Mouse (Mus musculus) cerebellum, postnatal 10 days (tissue): ENCODE measurements around the gene H2-D1.
A peak's percentile ranks its signal among the peaks of the same experiment; 100 is the strongest.

Experiments used
- DNase-seq, 2 experiments: peaks; one replicate each; pipeline ENCODE4 v3.0.0; 2021; ENCODE audit warnings: mixed read lengths in 2 of 2

The H2-D1 gene

GRCm38 (mm10) chr17:35240384-35241304 lies 21.9 kb upstream of the H2-D1 start:
- no peak for DNase-seq

- DNase-seq = peak; percentile 96 to 98
These were observed 21.1 kb upstream of the H2-D1 start, which contains the start of gene Ddx39b for GRCm38 (mm10) chr17:35241305-35242014. Ddx39b (plus strand) TSS chr17:35241746.

GRCm38 (mm10) chr17:35242015-35242941 lies 20.3 kb upstream of the H2-D1 start:
- DNase-seq = peak; percentile 70 to 76

- DNase-seq = peak; percentile 89 to 90
These were observed 19.4 kb upstream of the H2-D1 start for GRCm38 (mm10) chr17:35243086-35243485.

- no peak for DNase-seq
These were observed 17.5 kb upstream of the H2-D1 start for GRCm38 (mm10) chr17:35244999-35245398.

GRCm38 (mm10) chr17:35245731-35246623 lies 16.6 kb upstream of the H2-D1 start:
- DNase-seq = peak in 1 of 2 experiments; percentile 59

GRCm38 (mm10) chr17:35247144-35247543 lies 15.4 kb upstream of the H2-D1 start:
- DNase-seq = no peak

GRCm38 (mm10) chr17:35248986-35249385 lies 13.5 kb upstream of the H2-D1 start:
- DNase-seq = peak in 1 of 2 experiments; percentile 12

GRCm38 (mm10) chr17:35249451-35250197 lies 12.9 kb upstream of the H2-D1 start:
- peak in 1 of 2 experiments; percentile 29 for DNase-seq

GRCm38 (mm10) chr17:35250348-35251120 lies 12.0 kb upstream of the H2-D1 start:
- DNase-seq = peak in 1 of 2 experiments; percentile 13

- no peak for DNase-seq
These were observed 11.3 kb upstream of the H2-D1 start for GRCm38 (mm10) chr17:35251162-35251719.

- DNase-seq = no peak
These were observed 10.5 kb upstream of the H2-D1 start for GRCm38 (mm10) chr17:35251981-35252380.

- peak in 1 of 2 experiments; percentile 38 for DNase-seq
These were observed 9.8 kb upstream of the H2-D1 start for GRCm38 (mm10) chr17:35252619-35253292.

- no peak for DNase-seq
These were observed 9.0 kb upstream of the H2-D1 start for GRCm38 (mm10) chr17:35253293-35254093.

GRCm38 (mm10) chr17:35254241-35255098 lies 8.1 kb upstream of the H2-D1 start:
- peak; percentile 78 to 84 for DNase-seq

- DNase-seq = no peak
These were observed 7.2 kb upstream of the H2-D1 start for GRCm38 (mm10) chr17:35255301-35255700.

- DNase-seq = no peak
These were observed 6.8 kb upstream of the H2-D1 start for GRCm38 (mm10) chr17:35255704-35256103.
